Mouse (Mus musculus): Measurements from ENCODE around the gene Gm10491. TPM values are rescaled to one million over a fixed set of nuclear protein-coding genes. Genes with fewer than 3 reads are reported as not detected.

The Gm10491 gene
- polyA plus RNA-seq, 1 experiment from 2014 or later, result not detected

DNA sequence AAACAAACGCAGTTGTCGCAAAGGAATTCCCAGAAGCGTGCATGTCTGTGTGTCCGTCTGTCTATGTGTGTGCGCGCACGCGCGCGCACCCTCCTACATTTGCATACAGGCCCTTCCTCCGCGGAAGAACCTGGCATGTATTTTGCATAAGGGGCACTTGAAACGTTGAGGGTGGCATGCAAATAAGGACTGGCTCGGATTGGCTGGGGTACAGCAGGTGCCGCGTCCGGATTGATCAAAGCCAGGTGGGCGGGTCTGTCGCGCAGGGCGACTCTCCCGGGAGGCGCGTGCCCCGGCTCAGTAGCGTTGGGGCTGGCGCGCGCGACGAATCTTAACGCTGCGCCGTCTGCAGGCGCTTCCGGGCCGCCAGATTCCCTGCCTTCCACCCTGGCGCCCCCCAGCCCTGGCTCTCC lies 29.6 kb downstream of the Gm10491 start, which contains the start of gene Pim2:
TSS of gene Pim2 (plus strand) at position 256 of the 413 bp plus-strand sequence.
- peak within 1 kb of the TSS; percentile 57 for H3K9ac ChIP-seq
- ATAC-seq, result peak; percentile 96
- H3K9me3 ChIP-seq (replicated peaks), result no peaks in the 10 kb centered on the region
- WGBS (ENCODE audit: insufficient replicate concordance), result 7% methylated on average over 37 of the region's 38 CpGs
- peaks cover 29% of the 10 kb centered on the region for H3K36me3 ChIP-seq
- no peaks in the 10 kb centered on the region for H3K27me3 ChIP-seq (replicated peaks)
- H3K4me3 ChIP-seq, result peak within 1 kb of the TSS; percentile 60
- H3K4me1 ChIP-seq, result peaks cover 25% of the 10 kb centered on the region
- peak within 1 kb of the TSS; percentile 89 for H3K4me2 ChIP-seq
- no peak within 1 kb of the TSS for H3K27ac ChIP-seq

DNA sequence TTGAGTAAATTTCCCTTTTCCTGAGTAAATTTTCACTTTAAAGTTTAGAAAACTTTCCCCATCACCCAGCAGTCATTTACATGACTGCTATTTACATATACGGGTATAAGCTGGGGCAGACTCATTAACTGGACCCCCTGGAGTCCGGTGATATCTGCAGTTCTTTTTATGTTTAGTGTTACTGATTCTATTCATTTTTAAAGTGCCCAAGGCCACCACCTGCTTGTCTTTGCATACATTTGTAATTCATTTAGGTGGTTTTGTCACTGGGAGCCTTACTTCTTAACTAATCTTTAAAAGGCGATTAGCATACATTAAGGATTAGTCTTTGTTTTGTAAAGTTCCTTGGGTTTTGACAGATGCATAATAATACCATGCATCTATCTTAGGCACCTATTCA lies 37.8 kb downstream of the Gm10491 start:
- 65% methylated on average over 3 of the region's 3 CpGs for WGBS (ENCODE audit: insufficient replicate concordance)
- Histone ChIP-seq H3K4me2 (no peak overlapping the region), H3K27me3 (replicated peaks) (no peaks in the 10 kb centered on the region), H3K4me1 (peaks cover 10% of the 10 kb centered on the region), H3K27ac (no peak overlapping the region), H3K9me3 (replicated peaks) (no peaks in the 10 kb centered on the region), H3K9ac (no peak overlapping the region), H3K36me3 (peaks cover 74% of the 10 kb centered on the region), H3K4me3 (no peak overlapping the region)
- ATAC-seq, result no peak

DNA sequence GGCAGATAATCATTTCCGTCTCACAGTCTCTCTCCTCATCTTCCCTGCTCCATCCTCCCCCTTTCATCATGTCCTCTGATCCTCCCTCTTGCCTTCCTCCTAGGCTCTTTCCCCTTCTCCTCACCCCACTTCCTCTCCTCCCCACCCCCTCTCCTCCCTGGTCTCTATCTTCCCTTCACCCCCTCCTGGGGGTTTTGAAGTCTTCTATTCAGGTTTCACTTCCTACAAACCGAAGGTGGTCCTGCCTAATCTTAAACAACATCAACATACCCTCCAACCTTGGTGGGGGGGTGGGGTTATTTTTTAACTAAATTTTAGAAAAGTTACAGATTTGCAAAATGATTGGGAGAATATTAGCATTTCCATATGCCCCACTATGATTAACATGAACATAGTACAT lies 39.1 kb downstream of the Gm10491 start:
- no peak overlapping the region for H3K4me2 ChIP-seq
- no peaks in the 10 kb centered on the region for H3K9me3 ChIP-seq (replicated peaks)
- no peak overlapping the region for H3K27ac ChIP-seq
- peaks cover 61% of the 10 kb centered on the region for H3K36me3 ChIP-seq
- ATAC-seq, result no peak
- no peaks in the 10 kb centered on the region for H3K27me3 ChIP-seq (replicated peaks)
- peaks cover 10% of the 10 kb centered on the region for H3K4me1 ChIP-seq
- H3K4me3 ChIP-seq, result no peak overlapping the region
- WGBS (ENCODE audit: insufficient replicate concordance), result 41% methylated on average over 2 of the region's 2 CpGs
- no peak overlapping the region for H3K9ac ChIP-seq

DNA sequence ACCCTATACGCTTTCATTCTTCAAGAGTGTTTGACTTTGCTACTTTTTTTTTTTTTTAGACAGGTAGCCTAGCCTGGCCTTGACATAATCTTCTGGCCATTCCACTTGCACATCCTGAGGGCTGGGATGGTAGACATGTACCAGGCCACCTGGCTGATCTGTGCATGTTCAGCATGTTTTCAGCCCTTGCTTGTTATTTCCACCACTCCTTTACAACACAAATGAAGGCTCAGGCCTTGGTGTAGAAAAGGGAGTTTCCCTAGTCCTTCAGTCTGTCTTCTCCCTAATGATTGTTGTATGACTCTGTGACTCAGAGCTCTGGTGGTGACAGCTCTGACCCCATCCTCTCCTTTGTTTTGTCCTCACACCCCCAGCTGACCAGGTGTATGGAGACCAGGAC lies 40.5 kb downstream of the Gm10491 start:
- Histone ChIP-seq H3K4me3 (no peak overlapping the region), H3K36me3 (peaks cover 47% of the 10 kb centered on the region), H3K4me1 (peaks cover 10% of the 10 kb centered on the region), H3K4me2 (no peak overlapping the region), H3K9ac (no peak overlapping the region), H3K27me3 (replicated peaks) (no peaks in the 10 kb centered on the region), H3K9me3 (replicated peaks) (no peaks in the 10 kb centered on the region), H3K27ac (no peak overlapping the region)
- no peak for ATAC-seq
- WGBS (ENCODE audit: insufficient replicate concordance), result 93% methylated on average over 1 of the region's 1 CpGs

DNA sequence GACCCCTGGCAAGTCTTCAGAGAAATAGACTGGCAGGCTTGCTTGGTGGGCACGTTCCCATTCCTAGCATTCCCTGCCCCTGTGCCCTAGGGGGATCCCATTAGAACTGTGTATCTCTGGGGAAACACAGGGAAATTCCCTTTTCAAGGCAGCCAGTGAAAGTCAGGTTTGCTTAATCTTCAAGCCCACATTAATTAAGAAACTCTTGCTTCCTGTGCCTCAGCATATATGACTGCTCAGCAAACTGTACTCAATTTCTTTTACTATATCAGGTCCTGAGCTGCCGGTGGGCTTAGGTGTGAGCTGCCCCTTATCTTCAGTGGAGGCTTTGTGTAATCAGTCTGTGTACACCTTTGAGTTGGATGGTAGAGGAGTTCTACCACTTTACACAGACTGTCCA lies 41.8 kb downstream of the Gm10491 start:
- Histone ChIP-seq H3K36me3 (peaks cover 37% of the 10 kb centered on the region), H3K27me3 (replicated peaks) (no peaks in the 10 kb centered on the region), H3K9me3 (replicated peaks) (no peaks in the 10 kb centered on the region), H3K9ac (no peak overlapping the region), H3K27ac (no peak overlapping the region), H3K4me3 (no peak overlapping the region), H3K4me1 (peaks cover 21% of the 10 kb centered on the region), H3K4me2 (no peak overlapping the region)
- no peak for ATAC-seq
- WGBS (ENCODE audit: insufficient replicate concordance), result 44% methylated on average over 2 of the region's 2 CpGs

- 31% methylated on average over 2 of the region's 2 CpGs for WGBS (ENCODE audit: insufficient replicate concordance)
- no peak overlapping the region for H3K27ac ChIP-seq
- H3K36me3 ChIP-seq, result peaks cover 37% of the 10 kb centered on the region
- H3K4me1 ChIP-seq, result peaks cover 26% of the 10 kb centered on the region
- no peaks in the 10 kb centered on the region for H3K9me3 ChIP-seq (replicated peaks)
- H3K4me2 ChIP-seq, result no peak overlapping the region
- H3K27me3 ChIP-seq (replicated peaks), result no peaks in the 10 kb centered on the region
- no peak overlapping the region for H3K4me3 ChIP-seq
- H3K9ac ChIP-seq, result no peak overlapping the region
- no peak for ATAC-seq
Measured at GRCm38 (mm10) chrX:7865343-7865742, 42.3 kb downstream of the Gm10491 start.

- ATAC-seq, result no peak
- no peaks in the 10 kb centered on the region for H3K9me3 ChIP-seq (replicated peaks)
- 51% methylated on average over 3 of the region's 3 CpGs for WGBS (ENCODE audit: insufficient replicate concordance)
- no peak overlapping the region for H3K4me2 ChIP-seq
- no peak overlapping the region for H3K9ac ChIP-seq
- no peak overlapping the region; the same call in 1 of the 2 replicates for H3K27ac ChIP-seq
- H3K4me3 ChIP-seq, result no peak overlapping the region
- H3K36me3 ChIP-seq, result peaks cover 34% of the 10 kb centered on the region
- H3K27me3 ChIP-seq (replicated peaks), result no peaks in the 10 kb centered on the region
- H3K4me1 ChIP-seq, result peaks cover 34% of the 10 kb centered on the region
Measured at GRCm38 (mm10) chrX:7864551-7864950, 43.1 kb downstream of the Gm10491 start.

DNA sequence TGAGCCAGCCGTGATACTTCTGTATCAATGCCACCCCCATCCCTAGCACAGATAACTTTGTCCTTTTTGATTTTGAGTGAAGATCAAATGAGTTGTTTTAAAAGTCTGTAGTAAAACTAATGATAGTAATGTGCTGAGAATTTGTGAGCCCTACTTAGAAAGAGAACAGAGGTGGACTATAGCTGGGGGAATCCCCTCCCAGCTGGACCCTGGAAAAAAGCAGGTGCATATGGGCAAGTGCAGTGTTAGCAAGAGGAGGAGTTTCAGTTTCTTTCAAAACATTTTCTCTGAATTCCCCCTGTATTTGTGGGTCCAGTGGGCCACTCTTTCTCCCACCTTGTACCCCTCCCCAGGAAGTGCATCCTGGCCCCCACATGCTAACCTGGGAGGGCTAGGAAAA lies 44.5 kb downstream of the Gm10491 start:
- 74% methylated on average over 1 of the region's 1 CpGs for WGBS (ENCODE audit: insufficient replicate concordance)

DNA sequence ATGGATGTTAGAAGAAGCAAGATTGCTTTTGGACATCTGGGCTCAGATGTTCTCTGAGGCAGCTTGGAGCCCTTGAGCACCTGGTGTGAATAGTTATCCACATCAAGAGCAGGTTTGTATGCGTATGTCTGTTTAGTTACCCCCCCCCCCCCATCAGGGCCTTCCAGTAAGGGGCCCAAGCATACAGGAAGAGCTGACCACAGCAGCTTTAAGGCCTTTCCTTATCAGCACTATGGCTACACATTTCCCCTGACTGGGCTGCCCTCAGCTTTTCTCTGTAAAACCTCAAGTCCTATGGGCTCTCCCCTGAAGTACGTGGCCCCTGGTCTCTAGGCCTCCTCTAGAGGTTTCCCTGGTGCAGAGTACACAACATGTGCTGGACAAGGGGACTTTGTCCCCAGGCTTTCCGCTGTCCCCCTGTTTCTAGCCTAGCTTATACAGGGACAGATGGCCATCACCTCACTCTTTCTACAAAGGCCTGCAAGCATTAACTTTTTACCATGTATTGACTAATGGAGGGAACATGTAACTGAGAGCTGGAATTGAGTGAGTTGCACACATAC lies 48.4 kb downstream of the Gm10491 start:
- no peaks in the 10 kb centered on the region for H3K27me3 ChIP-seq (replicated peaks)
- peaks cover 43% of the 10 kb centered on the region for H3K36me3 ChIP-seq
- H3K4me1 ChIP-seq, result peaks cover 33% of the 10 kb centered on the region
- peak; percentile 54 for ATAC-seq
- no peak overlapping the region for H3K4me2 ChIP-seq
- WGBS (ENCODE audit: insufficient replicate concordance), result 34% methylated on average over 3 of the region's 3 CpGs
- H3K4me3 ChIP-seq, result no peak overlapping the region
- no peaks in the 10 kb centered on the region for H3K9me3 ChIP-seq (replicated peaks)
- H3K27ac ChIP-seq, result peak overlapping the region; percentile 45
- no peak overlapping the region for H3K9ac ChIP-seq

More for the DNA sequence above, 44.5 kb downstream of the Gm10491 start:
- H3K9me3 ChIP-seq (replicated peaks), result no peaks in the 10 kb centered on the region
- peaks cover 38% of the 10 kb centered on the region for H3K36me3 ChIP-seq
- H3K27ac ChIP-seq, result no peak overlapping the region
- H3K27me3 ChIP-seq (replicated peaks), result no peaks in the 10 kb centered on the region
- peaks cover 43% of the 10 kb centered on the region for H3K4me1 ChIP-seq
- no peak overlapping the region for H3K4me2 ChIP-seq
- H3K4me3 ChIP-seq, result no peak overlapping the region
- no peak for ATAC-seq
- H3K9ac ChIP-seq, result no peak overlapping the region

Other genes starting within 250 kb of the Gm10491 start
- 36.2 and 37.6 TPM in 2 replicates for gene Plp2, start 236.4 kb downstream of the Gm10491 start, polyA plus RNA-seq (2016; fragmentation: Nextera tagmentation; extraction: Ambion mirVana)
- gene Magix, start 226.6 kb downstream of the Gm10491 start, polyA plus RNA-seq (2016; fragmentation: Nextera tagmentation; extraction: Ambion mirVana), result 0.04 TPM in 1 of 2 replicates, not detected in the other
- 18.9 and 20.8 TPM in 2 replicates for gene Gpkow, start 210.7 kb downstream of the Gm10491 start, polyA plus RNA-seq (2016; fragmentation: Nextera tagmentation; extraction: Ambion mirVana)
- 14.6 and 15.6 TPM in 2 replicates for gene Wdr45, start 193.5 kb downstream of the Gm10491 start, polyA plus RNA-seq (2016; fragmentation: Nextera tagmentation; extraction: Ambion mirVana)
- not detected in 2 replicates for gene Gm45208, start 185.6 kb downstream of the Gm10491 start, polyA plus RNA-seq (2016; fragmentation: Nextera tagmentation; extraction: Ambion mirVana)
- gene Praf2, start 179.4 kb downstream of the Gm10491 start, polyA plus RNA-seq (2016; fragmentation: Nextera tagmentation; extraction: Ambion mirVana), result 13.0 and 13.4 TPM in 2 replicates
- 2.6 and 3.2 TPM in 2 replicates for gene Ccdc120, start 156.9 kb downstream of the Gm10491 start, polyA plus RNA-seq (2016; fragmentation: Nextera tagmentation; extraction: Ambion mirVana)
- 14.1 and 15.1 TPM in 2 replicates for gene Tfe3, start 145.3 kb downstream of the Gm10491 start, polyA plus RNA-seq (2016; fragmentation: Nextera tagmentation; extraction: Ambion mirVana)
- 36.8 and 39.1 TPM in 2 replicates for gene Gripap1, start 118.1 kb downstream of the Gm10491 start, polyA plus RNA-seq (2016; fragmentation: Nextera tagmentation; extraction: Ambion mirVana)
- gene Kcnd1, start 85.5 kb downstream of the Gm10491 start, polyA plus RNA-seq (2016; fragmentation: Nextera tagmentation; extraction: Ambion mirVana), result 0.37 and 0.38 TPM in 2 replicates
- 57.3 and 60.1 TPM in 2 replicates for gene Otud5, start 66.5 kb downstream of the Gm10491 start, polyA plus RNA-seq (2016; fragmentation: Nextera tagmentation; extraction: Ambion mirVana)
- 5.0 and 5.2 TPM in 2 replicates for gene Pim2, start 29.6 kb downstream of the Gm10491 start, polyA plus RNA-seq (2016; fragmentation: Nextera tagmentation; extraction: Ambion mirVana)
- 19.7 and 23.1 TPM in 2 replicates for gene Slc35a2, start 23.8 kb downstream of the Gm10491 start, polyA plus RNA-seq (2016; fragmentation: Nextera tagmentation; extraction: Ambion mirVana)
- gene Pqbp1, start 8.6 kb downstream of the Gm10491 start, polyA plus RNA-seq (2016; fragmentation: Nextera tagmentation; extraction: Ambion mirVana), result 65.0 and 65.2 TPM in 2 replicates
- 98.3 and 98.9 TPM in 2 replicates for gene Timm17b, start 8.5 kb downstream of the Gm10491 start, polyA plus RNA-seq (2016; fragmentation: Nextera tagmentation; extraction: Ambion mirVana)
- gene Gm10490, start 1.7 kb upstream of the Gm10491 start, polyA plus RNA-seq (2016; fragmentation: Nextera tagmentation; extraction: Ambion mirVana), result not detected in 2 replicates
- gene Pcsk1n, start 12.0 kb upstream of the Gm10491 start, polyA plus RNA-seq (2016; fragmentation: Nextera tagmentation; extraction: Ambion mirVana), result 0.26 and 0.33 TPM in 2 replicates
- 0.17 TPM in 1 of 2 replicates, not detected in the other for gene Eras, start 20.8 kb upstream of the Gm10491 start, polyA plus RNA-seq (2016; fragmentation: Nextera tagmentation; extraction: Ambion mirVana)
- 15.4 and 15.8 TPM in 2 replicates for gene Hdac6, start 40.1 kb upstream of the Gm10491 start, polyA plus RNA-seq (2016; fragmentation: Nextera tagmentation; extraction: Ambion mirVana)
- 148 and 156 TPM in 2 replicates for gene Gata1, start 70.2 kb upstream of the Gm10491 start, polyA plus RNA-seq (2016; fragmentation: Nextera tagmentation; extraction: Ambion mirVana)
- gene Glod5, start 110.7 kb upstream of the Gm10491 start, polyA plus RNA-seq (2016; fragmentation: Nextera tagmentation; extraction: Ambion mirVana), result 0.25 TPM in 1 of 2 replicates, not detected in the other
- 57.1 and 57.5 TPM in 2 replicates for gene Suv39h1, start 166.9 kb upstream of the Gm10491 start, polyA plus RNA-seq (2016; fragmentation: Nextera tagmentation; extraction: Ambion mirVana)
- gene Was, start 182.7 kb upstream of the Gm10491 start, polyA plus RNA-seq (2016; fragmentation: Nextera tagmentation; extraction: Ambion mirVana), result 3.2 and 3.5 TPM in 2 replicates
- 9.4 and 9.9 TPM in 2 replicates for gene Wdr13, start 225.1 kb upstream of the Gm10491 start, polyA plus RNA-seq (2016; fragmentation: Nextera tagmentation; extraction: Ambion mirVana)
- gene Rbm3, start 238.0 kb upstream of the Gm10491 start, polyA plus RNA-seq (2016; fragmentation: Nextera tagmentation; extraction: Ambion mirVana), result 351 and 363 TPM in 2 replicates